Mouse (Mus musculus): ENCODE data around the gene Stx1b. TPM values are rescaled to one million over a fixed set of nuclear protein-coding genes. Genes with fewer than 3 reads are reported as not detected.

Stx1b gene
- polyA plus RNA-seq (2014; fragmentation: Illumina TruSeq; extraction: RNeasy Lipid Tissue Mini Kit (QIAGEN cat#74804); ENCODE audit: low read depth, low replicate concordance) = 20.3 TPM

DNA sequence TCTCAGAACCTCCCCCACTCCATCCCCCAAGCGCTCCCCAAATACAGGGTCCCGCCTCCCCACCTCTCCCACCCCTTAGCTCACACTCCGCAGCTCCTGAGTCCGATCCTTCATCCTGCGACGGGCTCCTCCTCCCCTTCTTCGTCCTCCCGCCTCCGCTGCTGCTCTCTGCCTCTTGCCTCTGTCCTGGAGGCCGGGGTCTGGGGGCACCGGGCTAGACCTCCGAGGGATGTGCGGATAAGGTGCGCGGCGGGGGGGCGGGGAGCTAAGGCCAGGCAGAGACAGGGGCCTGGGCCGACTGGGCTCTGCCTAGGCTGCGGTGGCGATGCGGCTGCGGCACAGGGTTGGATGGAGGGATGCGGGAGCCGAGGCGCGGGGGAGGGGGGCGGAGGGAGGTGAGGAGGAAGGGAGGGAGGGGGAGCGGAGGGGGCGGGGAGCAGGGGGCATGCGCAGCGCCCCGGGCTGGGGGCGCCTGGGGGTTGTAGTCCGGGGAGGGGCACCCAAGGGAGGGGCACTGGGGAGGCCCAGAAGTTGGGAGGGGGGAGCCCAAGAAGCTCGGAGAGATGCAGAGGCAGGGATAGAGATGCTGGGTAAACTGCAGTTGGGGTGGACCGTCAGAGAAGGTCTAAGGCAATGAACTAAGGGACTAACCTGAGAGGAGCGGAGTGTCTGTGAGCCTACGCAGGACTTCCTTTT is at the start of gene Stx1b, which contains the start of gene Stx4a:
Stx1b (minus strand) TSS at position 374 of the 696 bp plus-strand sequence.
Stx4a (plus strand) TSS at position 119 of the 696 bp plus-strand sequence.

DNA sequence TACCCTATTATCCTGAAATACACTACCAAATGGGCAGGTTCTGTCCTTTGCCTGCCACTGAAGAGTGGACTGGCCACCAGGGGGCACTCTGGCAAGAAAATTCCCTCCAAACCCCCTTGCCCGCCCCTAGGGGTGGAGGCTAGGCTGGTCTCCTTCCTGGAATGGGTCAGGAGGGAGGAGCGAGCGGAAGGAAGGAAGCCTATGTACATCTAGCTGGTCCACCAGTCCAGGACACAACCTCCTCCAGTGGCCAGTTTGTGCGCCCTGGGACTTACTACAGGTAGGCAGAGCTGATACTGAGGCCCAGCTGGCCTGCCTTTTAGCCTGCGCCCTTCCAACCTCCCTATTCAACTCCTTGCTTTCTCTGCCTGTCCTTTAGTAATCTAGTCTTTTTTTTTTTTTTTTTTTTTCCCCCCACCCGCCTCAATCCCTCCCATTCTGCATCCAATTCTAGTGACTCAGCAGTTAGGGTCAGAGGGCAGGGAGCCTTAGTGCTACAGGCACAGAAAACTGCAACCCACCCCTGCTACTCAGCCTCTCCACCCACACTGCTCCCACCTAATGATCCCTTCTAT is 23.8 kb downstream of the Stx1b start, which contains the start of gene Hsd3b7:
Hsd3b7 (plus strand) TSS at position 170 of the 575 bp plus-strand sequence.

DNA sequence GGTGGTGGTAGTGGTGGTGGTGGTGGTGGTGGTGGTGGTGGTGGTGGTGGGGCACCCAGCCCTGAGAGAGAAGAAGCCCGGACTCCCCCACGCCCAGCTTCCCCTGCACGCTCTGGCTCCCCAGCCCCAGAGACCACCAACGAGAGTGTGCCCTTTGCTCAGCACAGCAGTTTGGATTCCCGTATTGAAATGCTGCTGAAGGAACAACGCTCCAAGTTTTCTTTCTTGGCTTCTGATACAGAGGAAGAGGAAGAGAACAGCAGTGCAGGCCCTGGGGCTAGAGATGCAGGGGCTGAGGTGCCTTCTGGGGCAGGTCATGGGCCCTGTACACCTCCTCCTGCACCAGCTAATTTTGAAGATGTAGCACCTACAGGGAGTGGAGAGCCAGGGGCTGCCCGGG is 39.0 kb downstream of the Stx1b start, which contains the start of gene Gm49388:
Gm49388 (plus strand) TSS at position 301 of the 400 bp plus-strand sequence.

DNA sequence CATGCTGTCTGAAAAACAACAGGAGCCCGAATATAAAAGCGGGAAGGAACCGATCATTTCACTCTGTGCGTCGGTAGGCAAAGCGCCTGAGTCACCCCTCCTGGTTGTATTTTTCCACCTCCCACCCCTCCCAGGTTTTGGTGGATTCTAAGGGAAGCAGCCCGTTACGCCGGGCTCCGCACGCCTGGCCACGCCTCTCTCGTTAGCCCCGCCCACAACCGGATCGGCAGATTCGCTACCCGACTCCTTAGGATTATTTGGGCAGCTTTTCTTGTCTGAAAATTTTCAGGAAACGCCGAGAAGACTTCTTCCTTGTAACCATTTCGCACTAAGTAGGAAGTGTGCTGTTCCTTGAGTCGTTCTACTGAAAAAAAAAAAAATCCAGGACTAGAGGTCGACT is 47.9 kb downstream of the Stx1b start, which contains the start of gene Setd1a:
Setd1a (plus strand) TSS at position 245 of the 400 bp plus-strand sequence.

DNA sequence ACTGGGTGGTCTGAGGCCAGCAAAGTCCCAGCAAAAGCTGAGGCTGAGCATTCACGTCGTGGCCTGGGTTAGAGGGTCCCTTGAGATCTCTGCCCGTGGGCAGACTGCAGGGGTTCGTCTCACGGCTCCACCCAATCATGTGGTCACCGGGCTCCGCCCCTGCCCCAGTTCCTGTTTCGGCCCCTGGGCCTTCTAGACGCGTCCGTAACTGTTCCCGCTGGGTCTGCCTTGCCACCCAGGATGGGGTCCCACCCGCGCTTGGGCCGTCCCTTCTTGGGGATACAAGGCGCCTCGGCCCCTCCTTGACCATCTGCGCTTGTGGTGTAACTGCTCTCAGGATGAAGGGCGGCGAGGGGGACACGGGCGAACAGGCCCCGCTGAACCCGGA is 54.7 kb downstream of the Stx1b start, which contains the start of gene Orai3:
Orai3 (plus strand) TSS at position 165 of the 388 bp plus-strand sequence.

Other genes starting within 250 kb of the Stx1b start
- gene Ccdc189, start 236.0 kb downstream of the Stx1b start, polyA plus RNA-seq (2014; fragmentation: Illumina TruSeq; extraction: RNeasy Lipid Tissue Mini Kit (QIAGEN cat#74804); ENCODE audit: low read depth, low replicate concordance) = 22.1 TPM
- 33.6 TPM for gene Rnf40, start 235.8 kb downstream of the Stx1b start, polyA plus RNA-seq (2014; fragmentation: Illumina TruSeq; extraction: RNeasy Lipid Tissue Mini Kit (QIAGEN cat#74804); ENCODE audit: low read depth, low replicate concordance)
- gene Zfp629, start 208.8 kb downstream of the Stx1b start, polyA plus RNA-seq (2014; fragmentation: Illumina TruSeq; extraction: RNeasy Lipid Tissue Mini Kit (QIAGEN cat#74804); ENCODE audit: low read depth, low replicate concordance) = 14.8 TPM
- 26.6 TPM for gene Bcl7c, start 115.6 kb downstream of the Stx1b start, polyA plus RNA-seq (2014; fragmentation: Illumina TruSeq; extraction: RNeasy Lipid Tissue Mini Kit (QIAGEN cat#74804); ENCODE audit: low read depth, low replicate concordance)
- gene Ctf1, start 111.8 kb downstream of the Stx1b start, polyA plus RNA-seq (2014; fragmentation: Illumina TruSeq; extraction: RNeasy Lipid Tissue Mini Kit (QIAGEN cat#74804); ENCODE audit: low read depth, low replicate concordance) = 11.1 TPM
- not detected for gene Ctf2, start 92.4 kb downstream of the Stx1b start, polyA plus RNA-seq (2014; fragmentation: Illumina TruSeq; extraction: RNeasy Lipid Tissue Mini Kit (QIAGEN cat#74804); ENCODE audit: low read depth, low replicate concordance)
- 20.0 TPM for gene Fbxl19, start 80.0 kb downstream of the Stx1b start, polyA plus RNA-seq (2014; fragmentation: Illumina TruSeq; extraction: RNeasy Lipid Tissue Mini Kit (QIAGEN cat#74804); ENCODE audit: low read depth, low replicate concordance)
- 28.1 TPM for gene Orai3, start 54.7 kb downstream of the Stx1b start, polyA plus RNA-seq (2014; fragmentation: Illumina TruSeq; extraction: RNeasy Lipid Tissue Mini Kit (QIAGEN cat#74804); ENCODE audit: low read depth, low replicate concordance)
- gene Setd1a, start 47.9 kb downstream of the Stx1b start, polyA plus RNA-seq (2014; fragmentation: Illumina TruSeq; extraction: RNeasy Lipid Tissue Mini Kit (QIAGEN cat#74804); ENCODE audit: low read depth, low replicate concordance) = 21.7 TPM
- gene Gm49388, start 38.9 kb downstream of the Stx1b start, polyA plus RNA-seq (2014; fragmentation: Illumina TruSeq; extraction: RNeasy Lipid Tissue Mini Kit (QIAGEN cat#74804); ENCODE audit: low read depth, low replicate concordance) = not detected
- gene Hsd3b7, start 23.9 kb downstream of the Stx1b start, polyA plus RNA-seq (2014; fragmentation: Illumina TruSeq; extraction: RNeasy Lipid Tissue Mini Kit (QIAGEN cat#74804); ENCODE audit: low read depth, low replicate concordance) = 98.2 TPM
- 96.8 TPM for gene Stx4a, start 255 bp downstream of the Stx1b start, polyA plus RNA-seq (2014; fragmentation: Illumina TruSeq; extraction: RNeasy Lipid Tissue Mini Kit (QIAGEN cat#74804); ENCODE audit: low read depth, low replicate concordance)
- 22.6 TPM for gene Zfp646, start 51.7 kb upstream of the Stx1b start, polyA plus RNA-seq (2014; fragmentation: Illumina TruSeq; extraction: RNeasy Lipid Tissue Mini Kit (QIAGEN cat#74804); ENCODE audit: low read depth, low replicate concordance)
- gene Zfp668, start 52.3 kb upstream of the Stx1b start, polyA plus RNA-seq (2014; fragmentation: Illumina TruSeq; extraction: RNeasy Lipid Tissue Mini Kit (QIAGEN cat#74804); ENCODE audit: low read depth, low replicate concordance) = 4.7 TPM
- gene Prss53, start 66.4 kb upstream of the Stx1b start, polyA plus RNA-seq (2014; fragmentation: Illumina TruSeq; extraction: RNeasy Lipid Tissue Mini Kit (QIAGEN cat#74804); ENCODE audit: low read depth, low replicate concordance) = 1.4 TPM
- gene Gm21974, start 70.9 kb upstream of the Stx1b start, polyA plus RNA-seq (2014; fragmentation: Illumina TruSeq; extraction: RNeasy Lipid Tissue Mini Kit (QIAGEN cat#74804); ENCODE audit: low read depth, low replicate concordance) = not detected
- gene Vkorc1, start 71.1 kb upstream of the Stx1b start, polyA plus RNA-seq (2014; fragmentation: Illumina TruSeq; extraction: RNeasy Lipid Tissue Mini Kit (QIAGEN cat#74804); ENCODE audit: low read depth, low replicate concordance) = 119 TPM
- 67.6 TPM for gene Bckdk, start 79.5 kb upstream of the Stx1b start, polyA plus RNA-seq (2014; fragmentation: Illumina TruSeq; extraction: RNeasy Lipid Tissue Mini Kit (QIAGEN cat#74804); ENCODE audit: low read depth, low replicate concordance)
- 28.2 TPM for gene Kat8, start 88.0 kb upstream of the Stx1b start, polyA plus RNA-seq (2014; fragmentation: Illumina TruSeq; extraction: RNeasy Lipid Tissue Mini Kit (QIAGEN cat#74804); ENCODE audit: low read depth, low replicate concordance)
- gene Prss8, start 105.6 kb upstream of the Stx1b start, polyA plus RNA-seq (2014; fragmentation: Illumina TruSeq; extraction: RNeasy Lipid Tissue Mini Kit (QIAGEN cat#74804); ENCODE audit: low read depth, low replicate concordance) = 46.6 TPM
- gene Prss36, start 122.2 kb upstream of the Stx1b start, polyA plus RNA-seq (2014; fragmentation: Illumina TruSeq; extraction: RNeasy Lipid Tissue Mini Kit (QIAGEN cat#74804); ENCODE audit: low read depth, low replicate concordance) = 15.2 TPM
- 459 TPM for gene Fus, start 142.9 kb upstream of the Stx1b start, polyA plus RNA-seq (2014; fragmentation: Illumina TruSeq; extraction: RNeasy Lipid Tissue Mini Kit (QIAGEN cat#74804); ENCODE audit: low read depth, low replicate concordance)
- gene Pycard, start 169.3 kb upstream of the Stx1b start, polyA plus RNA-seq (2014; fragmentation: Illumina TruSeq; extraction: RNeasy Lipid Tissue Mini Kit (QIAGEN cat#74804); ENCODE audit: low read depth, low replicate concordance) = 32.7 TPM
- 0.87 TPM for gene Trim72, start 179.4 kb upstream of the Stx1b start, polyA plus RNA-seq (2014; fragmentation: Illumina TruSeq; extraction: RNeasy Lipid Tissue Mini Kit (QIAGEN cat#74804); ENCODE audit: low read depth, low replicate concordance)
- gene Itgam, start 238.1 kb upstream of the Stx1b start, polyA plus RNA-seq (2014; fragmentation: Illumina TruSeq; extraction: RNeasy Lipid Tissue Mini Kit (QIAGEN cat#74804); ENCODE audit: low read depth, low replicate concordance) = 13.7 TPM
- 0.06 TPM for gene Gm49368, start 238.1 kb upstream of the Stx1b start, polyA plus RNA-seq (2014; fragmentation: Illumina TruSeq; extraction: RNeasy Lipid Tissue Mini Kit (QIAGEN cat#74804); ENCODE audit: low read depth, low replicate concordance)